Mouse (Mus musculus): Measurements from ENCODE around the gene Grid2ip. TPM values are rescaled to one million over a fixed set of nuclear protein-coding genes. Genes with fewer than 3 reads are reported as not detected.

Grid2ip gene
- polyA plus RNA-seq, 1 experiment from 2014 or later, result 0.28 TPM

GRCm38 (mm10) chr5:143363678-143364615, 6.8 kb downstream of the Grid2ip start:
- Histone ChIP-seq H3K4me2 (replicated peaks) (peak overlapping the region; percentile 93), H3K9ac (peak overlapping the region; percentile 57), H3K36me3 (no peaks in the 10 kb centered on the region), H3K27me3 (peaks cover 56% of the 10 kb centered on the region), H3K4me3 (peak overlapping the region; percentile 45), H3K9me3 (no peaks in the 10 kb centered on the region), H3K27ac (no peak overlapping the region), H3K4me1 (peaks cover 16% of the 10 kb centered on the region; the same call in 1 of the 2 replicates)
- under 1% methylated on average over 47 of the region's 47 CpGs for WGBS
- ATAC-seq (ENCODE audit: insufficient number of reproducible peaks, insufficient read depth, low FRiP score, low TSS enrichment), result peak; percentile 76; the same call in 1 of the 2 replicates

- Histone ChIP-seq H3K4me1 (peaks cover 26% of the 10 kb centered on the region), H3K9me3 (no peaks in the 10 kb centered on the region), H3K36me3 (no peaks in the 10 kb centered on the region), H3K27me3 (peaks cover 90% of the 10 kb centered on the region), H3K4me2 (replicated peaks) (no peak overlapping the region), H3K4me3 (no peak overlapping the region), H3K27ac (no peak overlapping the region), H3K9ac (no peak overlapping the region)
- no peak for ATAC-seq (ENCODE audit: insufficient number of reproducible peaks, insufficient read depth, low FRiP score, low TSS enrichment)
- 75% methylated on average over 3 of the region's 3 CpGs for WGBS
These were observed 10.8 kb downstream of the Grid2ip start for GRCm38 (mm10) chr5:143367931-143368330.

GRCm38 (mm10) chr5:143369611-143370255, 12.6 kb downstream of the Grid2ip start:
- 1% methylated on average over 36 of the region's 36 CpGs for WGBS
- ATAC-seq (ENCODE audit: insufficient number of reproducible peaks, insufficient read depth, low FRiP score, low TSS enrichment), result no peak

GRCm38 (mm10) chr5:143370416-143371145, 13.4 kb downstream of the Grid2ip start:
- H3K4me2 ChIP-seq (replicated peaks), result peak overlapping the region; percentile 47
- H3K36me3 ChIP-seq, result no peaks in the 10 kb centered on the region
- no peaks in the 10 kb centered on the region for H3K9me3 ChIP-seq
- H3K27me3 ChIP-seq, result peaks cover 89% of the 10 kb centered on the region
- H3K4me1 ChIP-seq, result peaks cover 12% of the 10 kb centered on the region
- no peak overlapping the region for H3K27ac ChIP-seq
- H3K9ac ChIP-seq, result 0 out of 2 replicates have a peak overlapping the region, but pooled peaks have one; percentile 19
- ATAC-seq (ENCODE audit: insufficient number of reproducible peaks, insufficient read depth, low FRiP score, low TSS enrichment), result no peak
- peak overlapping the region; percentile 20; the same call in 1 of the 2 replicates for H3K4me3 ChIP-seq
- 27% methylated on average over 17 of the region's 17 CpGs for whole genome bisulfite sequencing

More at GRCm38 (mm10) chr5:143369611-143370255, 12.6 kb downstream of the Grid2ip start:
- Histone ChIP-seq H3K9me3 (no peaks in the 10 kb centered on the region), H3K4me3 (peak overlapping the region; percentile 20), H3K9ac (0 out of 2 replicates have a peak overlapping the region, but pooled peaks have one; percentile 19), H3K27ac (no peak overlapping the region), H3K4me1 (peaks cover 13% of the 10 kb centered on the region), H3K27me3 (peaks cover 90% of the 10 kb centered on the region), H3K4me2 (replicated peaks) (peak overlapping the region; percentile 47), H3K36me3 (no peaks in the 10 kb centered on the region)

GRCm38 (mm10) chr5:143371146-143371510, 14.0 kb downstream of the Grid2ip start:
- H3K4me1 ChIP-seq, result peaks cover 12% of the 10 kb centered on the region
- H3K36me3 ChIP-seq, result no peaks in the 10 kb centered on the region
- WGBS, result 40% methylated on average over 4 of the region's 4 CpGs

GRCm38 (mm10) chr5:143372818-143373217, 15.7 kb downstream of the Grid2ip start:
- Histone ChIP-seq H3K36me3 (no peaks in the 10 kb centered on the region), H3K4me1 (peaks cover 12% of the 10 kb centered on the region), H3K4me2 (replicated peaks) (peak overlapping the region; percentile 63), H3K4me3 (peak overlapping the region; percentile 37), H3K9me3 (no peaks in the 10 kb centered on the region), H3K27me3 (peaks cover 81% of the 10 kb centered on the region), H3K27ac (no peak overlapping the region), H3K9ac (peak overlapping the region; percentile 40; the same call in 1 of the 2 replicates)
- WGBS, result 1% methylated on average over 35 of the region's 35 CpGs
- no peak for ATAC-seq (ENCODE audit: insufficient number of reproducible peaks, insufficient read depth, low FRiP score, low TSS enrichment)

More at GRCm38 (mm10) chr5:143371146-143371510, 14.0 kb downstream of the Grid2ip start:
- no peak overlapping the region for H3K4me2 ChIP-seq (replicated peaks)
- no peak overlapping the region for H3K9ac ChIP-seq
- H3K27ac ChIP-seq, result no peak overlapping the region
- peaks cover 87% of the 10 kb centered on the region for H3K27me3 ChIP-seq
- ATAC-seq (ENCODE audit: insufficient number of reproducible peaks, insufficient read depth, low FRiP score, low TSS enrichment), result no peak
- H3K4me3 ChIP-seq, result no peak overlapping the region
- H3K9me3 ChIP-seq, result no peaks in the 10 kb centered on the region

GRCm38 (mm10) chr5:143375242-143375641, 18.1 kb downstream of the Grid2ip start:
- H3K9ac ChIP-seq, result no peak overlapping the region
- 0 out of 2 replicates have a peak overlapping the region, but pooled peaks have one; percentile 14 for H3K4me3 ChIP-seq
- ATAC-seq (ENCODE audit: insufficient number of reproducible peaks, insufficient read depth, low FRiP score, low TSS enrichment), result no peak
- peak overlapping the region; percentile 40 for H3K4me2 ChIP-seq (replicated peaks)
- H3K27ac ChIP-seq, result no peak overlapping the region
- no peaks in the 10 kb centered on the region for H3K36me3 ChIP-seq
- peaks cover 57% of the 10 kb centered on the region for H3K27me3 ChIP-seq
- no peaks in the 10 kb centered on the region for H3K9me3 ChIP-seq
- WGBS, result 11% methylated on average over 21 of the region's 21 CpGs
- H3K4me1 ChIP-seq, result peaks cover 5% of the 10 kb centered on the region

GRCm38 (mm10) chr5:143376156-143376555, 19.0 kb downstream of the Grid2ip start:
- Histone ChIP-seq H3K36me3 (no peaks in the 10 kb centered on the region), H3K9me3 (no peaks in the 10 kb centered on the region), H3K27ac (no peak overlapping the region), H3K4me2 (replicated peaks) (no peak overlapping the region), H3K9ac (no peak overlapping the region), H3K4me3 (no peak overlapping the region), H3K27me3 (peaks cover 47% of the 10 kb centered on the region), H3K4me1 (peaks cover 4% of the 10 kb centered on the region)
- 76% methylated on average over 4 of the region's 4 CpGs for WGBS
- no peak for ATAC-seq (ENCODE audit: insufficient number of reproducible peaks, insufficient read depth, low FRiP score, low TSS enrichment)

- Histone ChIP-seq H3K27me3 (peaks cover 38% of the 10 kb centered on the region), H3K9me3 (no peaks in the 10 kb centered on the region), H3K27ac (no peak overlapping the region), H3K9ac (no peak overlapping the region), H3K4me2 (replicated peaks) (peak overlapping the region; percentile 64), H3K36me3 (no peaks in the 10 kb centered on the region), H3K4me3 (peak overlapping the region; percentile 28), H3K4me1 (0 out of 2 replicates have a peak, but pooled peaks cover 7% of the 10 kb centered on the region)
- WGBS, result 9% methylated on average over 39 of the region's 39 CpGs
- ATAC-seq (ENCODE audit: insufficient number of reproducible peaks, insufficient read depth, low FRiP score, low TSS enrichment), result peak; percentile 67
These were observed 29.9 kb downstream of the Grid2ip start for GRCm38 (mm10) chr5:143386797-143387621.

- no peak overlapping the region for H3K4me3 ChIP-seq
- no peaks in the 10 kb centered on the region for H3K4me1 ChIP-seq
- no peak overlapping the region for H3K4me2 ChIP-seq (replicated peaks)
- H3K9me3 ChIP-seq, result no peaks in the 10 kb centered on the region
- no peaks in the 10 kb centered on the region; the same call in 1 of the 2 replicates for H3K27me3 ChIP-seq
- WGBS, result 80% methylated on average over 7 of the region's 7 CpGs
- no peak overlapping the region for H3K27ac ChIP-seq
- H3K36me3 ChIP-seq, result peaks cover 5% of the 10 kb centered on the region; the same call in 1 of the 2 replicates
- ATAC-seq (ENCODE audit: insufficient number of reproducible peaks, insufficient read depth, low FRiP score, low TSS enrichment), result no peak
- no peak overlapping the region for H3K9ac ChIP-seq
These were observed 37.0 kb downstream of the Grid2ip start for GRCm38 (mm10) chr5:143394184-143394583.

Data from embryonic facial prominence, embryonic 12.5 days (tissue).